ENCODE assay signal across 8 mouse cellular contexts in genomic region chr12:8771844-8772380, GRCm38 (mm10). TPM values are rescaled to one million over a fixed set of nuclear protein-coding genes. Genes with fewer than 3 reads are reported as not detected.
A peak's percentile ranks its signal among the peaks of the same experiment; 100 is the strongest.
DNase-seq lines count a peak whose midpoint lies in the region; ATAC-seq and TF ChIP-seq lines count a peak whose summit lies in the region.

No protein-coding gene starts in this region.

- TF ChIP-seq CTCF in liver, postnatal 0 days (IDR thresholded peaks at IDR 0.05; ENCODE audit: low read depth): no peak
- TF ChIP-seq CTCF in stomach, postnatal 0 days (IDR thresholded peaks at IDR 0.05; ENCODE audit: low read depth): no peak

- intact Hi-C loops in gastrocnemius, postnatal 36 days (cut with DNase I): loop anchor here (5.0 kb wide), 1 partner anchor 230 kb away; no protein-coding TSS in a partner anchor
- intact Hi-C loops in heart, postnatal 10 days (cut with DNase I): loop anchor here (2.0 to 5.0 kb wide), 2 partner anchors 85 to 109 kb away; no protein-coding TSS in a partner anchor

- WGBS in liver, postnatal 0 days (ENCODE audit: insufficient replicate concordance): under 1% methylated on average over 37 of the region's 37 CpGs
- WGBS in stomach, postnatal 0 days: under 1% methylated on average over 37 of the region's 37 CpGs

- ATAC-seq in liver, postnatal 0 days: peak; percentile 2; the same call in 1 of the 2 replicates
- peak; percentile 16; the same call in 1 of the 2 replicates for ATAC-seq in stomach, postnatal 0 days (ENCODE audit: low FRiP score, low TSS enrichment)

- H3K27ac ChIP-seq in liver, postnatal 0 days (ENCODE audit: low read depth): peak overlapping the region; percentile 80
- H3K27ac ChIP-seq in stomach, postnatal 0 days (replicated peaks): peak overlapping the region; percentile 91

- H3K4me1 ChIP-seq in liver, postnatal 0 days (ENCODE audit: insufficient read depth): peaks cover 25% of the 10 kb centered on the region
- H3K4me1 ChIP-seq in stomach, postnatal 0 days (replicated peaks; ENCODE audit: control insufficient read depth, insufficient read depth): peaks cover 4% of the 10 kb centered on the region

- peak; percentile 10 for DNase-seq in gastrocnemius, adult 18-20 months (ENCODE audit: low spot score)
- no peak for DNase-seq in gastrocnemius, postnatal 36 days
- DNase-seq in A20 (ENCODE audit: low read depth, low spot score): peak; percentile 70
- DNase-seq in embryo, embryonic 9.5 days (ENCODE audit: extremely low spot score): peak; percentile 80
- peak; percentile 41 to 50 for DNase-seq in heart, postnatal 10 days
- DNase-seq in liver, postnatal 0 days: peak; percentile 34
- peak; percentile 49 for DNase-seq in stomach, postnatal 0 days (ENCODE audit: low spot score)
- DNase-seq in frontal cortex, adult 2 months (ENCODE audit: extremely low spot score in 1 of 2, low spot score in 1 of 2): no peak

- H3K9me3 ChIP-seq in liver, postnatal 0 days (ENCODE audit: low read length): no peaks in the 10 kb centered on the region
- no peaks in the 10 kb centered on the region for H3K9me3 ChIP-seq in stomach, postnatal 0 days (ENCODE audit: control insufficient read depth, low read length)

- H3K36me3 ChIP-seq in liver, postnatal 0 days (replicated peaks; ENCODE audit: insufficient read depth, low read length): no peaks in the 10 kb centered on the region
- H3K36me3 ChIP-seq in stomach, postnatal 0 days (ENCODE audit: control insufficient read depth, insufficient read depth, low read length): no peaks in the 10 kb centered on the region

- TF ChIP-seq EP300 in liver, postnatal 0 days (IDR thresholded peaks at IDR 0.05; ENCODE audit: low read depth): no peak
- no peak for TF ChIP-seq EP300 in stomach, postnatal 0 days (optimal IDR thresholded peaks at IDR 0.05)

- H3K4me3 ChIP-seq in liver, postnatal 0 days (ENCODE audit: low read depth, low read length): peak overlapping the region; percentile 75
- peak overlapping the region; percentile 84 for H3K4me3 ChIP-seq in stomach, postnatal 0 days (ENCODE audit: low read depth, low read length)

- peak overlapping the region; percentile 95 for H3K4me2 ChIP-seq in liver, postnatal 0 days (ENCODE audit: low read depth, low read length)
- H3K4me2 ChIP-seq in stomach, postnatal 0 days (replicated peaks; ENCODE audit: low read depth): peak overlapping the region; percentile 96

- H3K27me3 ChIP-seq in liver, postnatal 0 days (ENCODE audit: insufficient read depth, low read length): peaks cover 18% of the 10 kb centered on the region
- H3K27me3 ChIP-seq in stomach, postnatal 0 days (ENCODE audit: control insufficient read depth, insufficient read depth, low read length): no peaks in the 10 kb centered on the region

- H3K9ac ChIP-seq in liver, postnatal 0 days (replicated peaks): peak overlapping the region; percentile 79
- peak overlapping the region; percentile 85 for H3K9ac ChIP-seq in stomach, postnatal 0 days (ENCODE audit: low read length)

RNA-seq across cellular contexts. Expression of gene Sdc1, which starts 0.8 kb away (rescaled TPM):
- total RNA-seq in gastrocnemius, adult 18-20 months (2021): 1 to 10 TPM; 2.2 to 3.1 TPM
- 1 to 10 TPM; 2.7 to 3.3 TPM for total RNA-seq in gastrocnemius, postnatal 36 days (2021)
- 10 to 100 TPM; 19.2 to 21.0 TPM for total RNA-seq in heart, postnatal 10 days (2021)
- polyA plus RNA-seq in liver, postnatal 0 days (2015; fragmentation: Nextera tagmentation; extraction: Ambion mirVana): 101 and 116 TPM in 2 replicates
- polyA plus RNA-seq in stomach, postnatal 0 days (2015; fragmentation: Nextera tagmentation; extraction: Ambion mirVana): 175 and 194 TPM in 2 replicates
- 4.5 and 4.7 TPM in 2 replicates for polyA plus RNA-seq in frontal cortex, adult 2 months (2012; rRNA removed)

Comparison
In these comparisons a context has a peak if more than half of its experiments do, and no peak if none do; other contexts are left out.
1. DNase-seq: peak in gastrocnemius, adult 18-20 months (single experiment), A20 (single experiment), embryo, embryonic 9.5 days (single experiment), heart, postnatal 10 days (2 of 2), liver, postnatal 0 days (single experiment) and stomach, postnatal 0 days (single experiment); none in gastrocnemius, postnatal 36 days (0 of 2) and frontal cortex, adult 2 months (0 of 2).
2. RNA of gene Sdc1, which starts 0.8 kb away (total RNA-seq): 19.2 to 21.0 TPM in heart, postnatal 10 days; 2.7 to 3.3 TPM in gastrocnemius, postnatal 36 days and 2.2 to 3.1 TPM in gastrocnemius, adult 18-20 months; every median in the first group is over 4 times any median in the second.